Mouse (Mus musculus): ENCODE data around the gene Cyp2a5.
"Not testable (repeated sequence)": the region's sequence is repeated elsewhere in the genome, so short reads cannot be mapped to it uniquely, and the experiment has no call there.

Gene Cyp2a5

DNA sequence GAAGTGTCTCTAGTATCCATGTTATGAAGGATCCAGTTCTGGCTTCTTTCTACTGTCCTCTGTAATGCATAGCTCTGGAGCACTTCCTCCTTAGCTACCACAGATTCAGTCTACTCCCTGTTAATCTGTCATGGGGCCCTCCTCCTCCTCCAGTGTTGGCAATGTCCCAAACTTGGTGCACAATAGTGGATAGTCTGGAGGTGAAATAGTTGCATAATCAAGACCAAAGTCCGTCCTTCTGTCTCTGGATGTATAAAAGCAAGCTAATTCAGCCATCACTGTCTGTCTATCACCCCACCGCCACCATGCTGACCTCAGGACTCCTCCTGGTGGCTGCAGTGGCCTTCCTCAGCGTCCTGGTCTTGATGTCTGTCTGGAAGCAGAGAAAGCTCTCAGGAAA, at the start of gene Cyp2a5:
Gene Cyp2a5, plus strand, starts transcription at position 247 of the 400 bp plus-strand sequence.
- DNase-seq: not testable (repeated sequence)

GRCm38 (mm10) chr7:26786013-26786412, 49.1 kb upstream of the Cyp2a5 start:
- not testable (repeated sequence) for DNase-seq

DNA sequence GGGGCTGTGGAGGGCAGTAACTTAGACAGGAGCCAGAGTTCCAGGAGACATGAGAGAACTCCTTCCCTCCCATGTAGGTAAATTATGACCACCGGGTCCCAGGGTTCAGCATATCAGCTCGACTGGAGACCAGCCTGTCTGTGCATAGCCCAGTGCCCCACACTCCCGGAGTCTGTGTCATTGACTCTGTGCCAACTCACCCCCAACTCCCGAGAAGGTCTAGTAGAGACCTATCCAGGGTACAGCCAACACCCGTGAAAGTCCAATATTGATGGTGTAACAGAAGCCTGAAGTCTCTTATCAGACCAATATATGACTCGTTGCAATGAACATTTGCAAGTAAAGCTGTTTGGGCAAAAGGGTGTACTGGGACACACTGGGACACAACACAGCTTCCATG, 45.1 kb upstream of the Cyp2a5 start:
- no peak for DNase-seq

DNA sequence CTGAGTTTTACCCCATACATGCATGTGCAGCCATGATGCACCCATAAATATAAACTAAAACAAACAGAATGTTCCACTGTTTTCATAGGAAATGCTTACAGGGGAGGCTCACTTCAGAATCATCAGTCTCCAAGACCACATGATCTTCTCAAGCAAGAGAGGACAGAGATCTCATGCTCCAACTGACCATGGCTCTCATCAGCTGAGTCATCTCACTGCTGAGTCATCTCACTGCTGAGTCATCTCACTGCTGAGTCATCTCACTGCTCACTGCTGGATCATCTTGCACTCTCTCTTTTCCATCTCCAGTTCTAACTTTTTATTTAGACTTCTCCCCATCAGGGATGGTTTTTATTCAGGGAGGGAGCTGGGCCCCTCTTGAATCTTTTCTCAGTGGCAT, 35.0 kb upstream of the Cyp2a5 start:
- DNase-seq: no peak

DNA sequence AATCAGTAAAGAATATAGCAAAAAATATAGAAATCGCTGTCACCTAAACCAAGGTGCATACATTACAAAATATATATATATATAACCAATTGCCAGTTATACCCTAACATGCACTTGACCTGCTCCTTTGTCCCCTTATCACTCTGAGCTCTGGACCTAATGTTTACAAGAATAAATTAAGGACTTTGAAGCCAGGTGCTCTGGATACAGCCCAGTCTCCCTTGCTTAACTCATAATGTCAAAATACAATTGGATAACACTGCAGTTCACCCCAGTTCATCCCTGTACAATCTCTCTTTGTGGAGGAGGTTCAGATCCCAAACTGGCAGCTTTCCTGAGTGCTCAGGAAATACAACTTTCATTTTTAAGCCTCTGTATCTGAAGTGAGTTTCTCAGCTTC, 34.1 kb upstream of the Cyp2a5 start:
- no peak for DNase-seq

DNA sequence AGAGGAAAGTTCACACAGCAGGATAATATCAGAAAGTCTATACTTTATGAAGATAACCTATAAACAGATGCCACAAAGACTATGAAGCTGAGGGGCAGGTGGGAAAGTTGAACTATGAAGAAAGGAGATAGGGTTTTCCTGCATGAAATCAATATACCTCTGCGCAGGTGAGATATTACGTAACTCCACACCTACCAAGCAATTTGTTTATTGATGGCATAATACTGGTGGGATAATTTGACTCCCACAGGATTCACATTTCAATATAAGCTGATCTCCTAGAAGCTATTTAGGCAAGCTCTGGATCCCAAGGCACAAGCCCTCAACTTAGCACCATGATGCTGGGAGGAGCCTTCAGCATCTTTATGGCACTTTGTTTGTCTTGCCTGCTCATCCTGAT, 26.5 kb upstream of the Cyp2a5 start, which contains the start of gene Cyp2g1:
Gene Cyp2g1, plus strand, starts transcription at position 301 of the 400 bp plus-strand sequence.
- no peak for DNase-seq

DNA sequence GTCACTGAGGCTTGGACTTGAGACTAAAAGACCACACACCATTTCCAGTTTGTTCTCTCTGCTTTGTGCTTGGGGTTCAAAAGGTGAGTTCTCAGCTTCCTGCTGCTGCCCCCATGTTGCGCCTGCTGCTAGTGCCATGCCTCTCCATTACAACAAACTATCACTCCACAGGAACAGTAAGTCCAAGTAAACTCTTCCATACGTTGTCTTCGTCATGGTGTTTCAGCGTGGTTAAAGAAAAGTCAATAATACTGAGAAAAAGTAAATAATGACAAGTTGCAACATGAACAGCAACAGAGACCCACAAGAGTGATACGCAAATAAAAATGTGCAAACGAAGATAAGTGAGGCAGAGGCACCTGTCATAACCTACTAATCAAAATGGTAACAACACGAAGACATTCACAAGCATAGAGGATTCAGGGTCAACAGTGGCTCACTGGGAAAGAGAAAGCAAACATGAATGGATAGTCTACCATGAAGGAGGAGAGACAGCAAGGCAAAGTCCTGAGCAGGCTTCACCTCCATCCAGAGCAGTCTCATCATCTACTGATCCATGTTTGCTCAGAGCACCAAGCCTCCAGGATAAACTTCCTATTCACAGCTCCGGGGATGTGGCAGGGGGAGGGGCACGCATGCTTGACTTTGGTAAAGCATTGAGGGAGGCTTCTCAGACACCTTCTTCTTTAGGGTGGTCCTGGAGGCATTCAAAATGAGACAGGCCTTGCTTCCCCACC, 3.4 kb upstream of the Cyp2a5 start:
- not testable (repeated sequence) for DNase-seq

GRCm38 (mm10) chr7:26832668-26833067, 2.4 kb upstream of the Cyp2a5 start:
- DNase-seq: not testable (repeated sequence)

- not testable (repeated sequence) for DNase-seq
These were observed 8.3 kb downstream of the Cyp2a5 start for GRCm38 (mm10) chr7:26843400-26843799.

DNA sequence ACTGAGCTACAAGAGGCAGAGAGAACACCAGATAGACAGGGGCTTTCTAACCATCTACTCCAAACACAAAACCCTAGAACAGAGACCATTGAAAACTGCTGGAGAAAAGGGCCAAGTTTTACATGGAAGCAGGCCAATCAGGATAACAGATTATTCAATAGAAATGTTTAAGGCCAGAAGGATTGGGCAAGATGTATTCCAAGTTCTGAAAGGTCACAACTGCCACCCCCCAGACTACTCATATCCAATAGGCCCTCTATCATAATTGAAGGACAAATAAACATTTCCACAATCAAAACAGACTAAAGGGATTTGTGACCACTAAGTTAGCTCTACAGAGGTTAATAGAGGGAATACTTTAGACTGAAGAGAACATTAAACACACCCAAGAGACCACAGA, 15.0 kb downstream of the Cyp2a5 start:
- not testable (repeated sequence) for DNase-seq

GRCm38 (mm10) chr7:26878581-26878980, 43.5 kb downstream of the Cyp2a5 start:
- not testable (repeated sequence) for DNase-seq

- not testable (repeated sequence) for DNase-seq
These were observed 45.5 kb downstream of the Cyp2a5 start for GRCm38 (mm10) chr7:26880600-26880999.
